Mouse (Mus musculus) embryonic fibroblast, embryonic 13.5 days (primary cell): ENCODE results near the gene Tmeff1.

Experiments used
- CTCF ChIP-seq: IDR thresholded peaks from 2 replicates; pipeline ENCODE4 v1.5.1; 2011; ENCODE audit warnings: mild to moderate bottlenecking, control low read depth, low read length, moderate library complexity, borderline replicate concordance; ENCODE audit not compliant: insufficient read depth
- POLR2A ChIP-seq: IDR thresholded peaks from 2 replicates; pipeline ENCODE4 v1.6.1; 2011; ENCODE audit warnings: low read depth, mild to moderate bottlenecking, control low read depth, low read length, moderate library complexity

GRCm38 (mm10) chr4:48678793-48679192 lies 93.8 kb downstream of the Tmeff1 start:
- TF ChIP-seq CTCF (no peak), POLR2A (no peak)
